Mouse (Mus musculus): ENCODE data around the gene Eepd1. TPM values are rescaled to one million over a fixed set of nuclear protein-coding genes. Genes with fewer than 3 reads are reported as not detected.

Gene Eepd1
- polyA plus RNA-seq, 1 experiment: 6.9 TPM

GRCm38 (mm10) chr9:25526516-25526915 is 45.2 kb downstream of the Eepd1 start:
- no peaks in the 10 kb centered on the region for H3K27me3 ChIP-seq (ENCODE audit: control insufficient read depth, insufficient read depth, low read length)
- WGBS: 100% methylated on average over 1 of the region's 1 CpGs
- H3K36me3 ChIP-seq (ENCODE audit: control insufficient read depth, insufficient read depth, low read length): no peaks in the 10 kb centered on the region
- H3K27ac ChIP-seq (ENCODE audit: control insufficient read depth, insufficient read depth, low read length): no peak overlapping the region
- H3K4me3 ChIP-seq (ENCODE audit: control insufficient read depth, insufficient read depth, low read length): no peak overlapping the region
- no peak for TF ChIP-seq CTCF (IDR thresholded peaks at IDR 0.05; ENCODE audit: borderline replicate concordance, control insufficient read depth, extremely low read depth, insufficient read depth, low read length, poor library complexity)
- TF ChIP-seq POLR2A (IDR thresholded peaks at IDR 0.05; ENCODE audit: control insufficient read depth, extremely low read depth, insufficient read depth, low read length, poor library complexity): no peak
- H3K4me1 ChIP-seq (replicated peaks; ENCODE audit: control insufficient read depth, insufficient read depth, low read length): peaks cover 4% of the 10 kb centered on the region
- DNase-seq: no peak

- Histone ChIP-seq H3K36me3 (ENCODE audit: control insufficient read depth, insufficient read depth, low read length) (no peaks in the 10 kb centered on the region), H3K27me3 (ENCODE audit: control insufficient read depth, insufficient read depth, low read length) (no peaks in the 10 kb centered on the region), H3K4me3 (ENCODE audit: control insufficient read depth, insufficient read depth, low read length) (no peak overlapping the region), H3K4me1 (replicated peaks; ENCODE audit: control insufficient read depth, insufficient read depth, low read length) (peaks cover 4% of the 10 kb centered on the region), H3K27ac (ENCODE audit: control insufficient read depth, insufficient read depth, low read length) (no peak overlapping the region)
- TF ChIP-seq CTCF (IDR thresholded peaks at IDR 0.05; ENCODE audit: borderline replicate concordance, control insufficient read depth, extremely low read depth, insufficient read depth, low read length, poor library complexity) (no peak), POLR2A (IDR thresholded peaks at IDR 0.05; ENCODE audit: control insufficient read depth, extremely low read depth, insufficient read depth, low read length, poor library complexity) (no peak)
- no peak for DNase-seq
Observed at GRCm38 (mm10) chr9:25526927-25527337, 45.6 kb downstream of the Eepd1 start.

GRCm38 (mm10) chr9:25527359-25528038 is 46.2 kb downstream of the Eepd1 start:
- WGBS: 98% methylated on average over 7 of the region's 7 CpGs
- no peak for DNase-seq
- no peak overlapping the region for H3K27ac ChIP-seq (ENCODE audit: control insufficient read depth, insufficient read depth, low read length)

GRCm38 (mm10) chr9:25531627-25532026 is 50.3 kb downstream of the Eepd1 start:
- no peak overlapping the region for H3K4me3 ChIP-seq (ENCODE audit: control insufficient read depth, insufficient read depth, low read length)
- no peak for DNase-seq
- TF ChIP-seq POLR2A (IDR thresholded peaks at IDR 0.05; ENCODE audit: control insufficient read depth, extremely low read depth, insufficient read depth, low read length, poor library complexity) (no peak), CTCF (IDR thresholded peaks at IDR 0.05; ENCODE audit: borderline replicate concordance, control insufficient read depth, extremely low read depth, insufficient read depth, low read length, poor library complexity) (no peak)
- no peaks in the 10 kb centered on the region for H3K36me3 ChIP-seq (ENCODE audit: control insufficient read depth, insufficient read depth, low read length)
- H3K4me1 ChIP-seq (replicated peaks; ENCODE audit: control insufficient read depth, insufficient read depth, low read length): no peaks in the 10 kb centered on the region
- 100% methylated on average over 1 of the region's 1 CpGs for WGBS
- H3K27me3 ChIP-seq (ENCODE audit: control insufficient read depth, insufficient read depth, low read length): no peaks in the 10 kb centered on the region
- H3K27ac ChIP-seq (ENCODE audit: control insufficient read depth, insufficient read depth, low read length): no peak overlapping the region

More at GRCm38 (mm10) chr9:25527359-25528038, 46.2 kb downstream of the Eepd1 start:
- TF ChIP-seq POLR2A (IDR thresholded peaks at IDR 0.05; ENCODE audit: control insufficient read depth, extremely low read depth, insufficient read depth, low read length, poor library complexity) (no peak), CTCF (IDR thresholded peaks at IDR 0.05; ENCODE audit: borderline replicate concordance, control insufficient read depth, extremely low read depth, insufficient read depth, low read length, poor library complexity) (no peak)
- Histone ChIP-seq H3K36me3 (ENCODE audit: control insufficient read depth, insufficient read depth, low read length) (no peaks in the 10 kb centered on the region), H3K4me1 (replicated peaks; ENCODE audit: control insufficient read depth, insufficient read depth, low read length) (0 out of 2 replicates have a peak, but pooled peaks cover under 1% of the 10 kb centered on the region), H3K27me3 (ENCODE audit: control insufficient read depth, insufficient read depth, low read length) (no peaks in the 10 kb centered on the region), H3K4me3 (ENCODE audit: control insufficient read depth, insufficient read depth, low read length) (no peak overlapping the region)

GRCm38 (mm10) chr9:25532105-25532504 is 50.8 kb downstream of the Eepd1 start:
- H3K27me3 ChIP-seq (ENCODE audit: control insufficient read depth, insufficient read depth, low read length): no peaks in the 10 kb centered on the region
- DNase-seq: no peak
- no peak overlapping the region for H3K4me3 ChIP-seq (ENCODE audit: control insufficient read depth, insufficient read depth, low read length)
- TF ChIP-seq POLR2A (IDR thresholded peaks at IDR 0.05; ENCODE audit: control insufficient read depth, extremely low read depth, insufficient read depth, low read length, poor library complexity) (no peak), CTCF (IDR thresholded peaks at IDR 0.05; ENCODE audit: borderline replicate concordance, control insufficient read depth, extremely low read depth, insufficient read depth, low read length, poor library complexity) (no peak)
- H3K36me3 ChIP-seq (ENCODE audit: control insufficient read depth, insufficient read depth, low read length): no peaks in the 10 kb centered on the region
- H3K4me1 ChIP-seq (replicated peaks; ENCODE audit: control insufficient read depth, insufficient read depth, low read length): no peaks in the 10 kb centered on the region
- WGBS: 42% methylated on average over 3 of the region's 3 CpGs
- H3K27ac ChIP-seq (ENCODE audit: control insufficient read depth, insufficient read depth, low read length): no peak overlapping the region

- H3K27ac ChIP-seq (ENCODE audit: control insufficient read depth, insufficient read depth, low read length): no peak overlapping the region
- WGBS: 94% methylated on average over 3 of the region's 3 CpGs
Observed at GRCm38 (mm10) chr9:25535487-25535886, 54.1 kb downstream of the Eepd1 start.

More at GRCm38 (mm10) chr9:25535487-25535886, 54.1 kb downstream of the Eepd1 start:
- no peak for DNase-seq
- Histone ChIP-seq H3K4me3 (ENCODE audit: control insufficient read depth, insufficient read depth, low read length) (no peak overlapping the region), H3K27me3 (ENCODE audit: control insufficient read depth, insufficient read depth, low read length) (no peaks in the 10 kb centered on the region), H3K4me1 (replicated peaks; ENCODE audit: control insufficient read depth, insufficient read depth, low read length) (no peaks in the 10 kb centered on the region), H3K36me3 (ENCODE audit: control insufficient read depth, insufficient read depth, low read length) (no peaks in the 10 kb centered on the region)
- TF ChIP-seq CTCF (IDR thresholded peaks at IDR 0.05; ENCODE audit: borderline replicate concordance, control insufficient read depth, extremely low read depth, insufficient read depth, low read length, poor library complexity): no peak
- no peak for TF ChIP-seq POLR2A (IDR thresholded peaks at IDR 0.05; ENCODE audit: control insufficient read depth, extremely low read depth, insufficient read depth, low read length, poor library complexity)

All from thymus, adult 2 months (tissue).